In the genomic region with DNA sequence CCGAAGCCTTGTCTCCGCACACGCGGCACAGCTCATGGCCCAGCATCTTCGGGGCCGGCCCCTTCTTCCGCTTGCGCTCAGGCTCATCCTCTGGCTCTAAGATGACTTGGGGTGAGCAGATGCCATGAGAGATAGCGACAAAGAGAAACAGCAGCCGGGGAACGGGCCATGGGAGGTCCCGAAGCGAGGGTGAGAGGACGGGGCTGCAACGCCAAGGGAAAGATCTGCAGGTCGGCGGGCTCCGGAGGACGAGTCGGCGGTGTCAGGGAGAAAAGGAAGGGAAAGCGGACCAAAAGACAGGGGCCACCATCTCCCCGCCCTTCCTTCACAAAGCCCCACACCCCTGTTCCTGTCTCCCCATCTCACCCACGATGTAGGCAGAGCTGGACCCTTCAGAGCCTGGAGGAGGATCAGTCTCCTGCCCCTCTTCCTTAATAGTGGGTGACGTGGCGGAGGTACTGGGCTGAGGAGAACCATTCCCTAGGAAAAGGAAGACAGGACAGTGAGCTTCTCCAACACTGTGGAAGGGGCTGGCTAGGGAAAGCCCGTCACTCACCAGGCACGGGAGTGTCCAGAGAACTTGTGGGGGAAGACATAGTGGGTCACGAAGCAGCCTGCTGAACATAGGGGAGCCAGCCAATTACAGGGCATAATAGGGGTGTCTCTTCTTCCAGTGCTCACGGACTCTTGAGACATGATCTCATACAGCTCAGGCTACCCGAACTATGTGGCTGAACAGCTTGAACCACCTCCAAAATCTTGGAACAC, we compare ENCODE assay signal across 1 mouse cellular context.
TF ChIP-seq lines count a peak whose summit lies in the region.

No protein-coding gene starts in this region.

TF ChIP-seq in CH12.LX, 34 proteins besides CTCF, POLR2A, EP300 and RAD21:
- TF ChIP-seq MEF2A (IDR thresholded peaks at IDR 0.05; ENCODE audit: borderline replicate concordance, low read depth, low read length) (no peak), IRF4 (IDR thresholded peaks at IDR 0.05; ENCODE audit: low read depth, low read length) (no peak), USF1 (IDR thresholded peaks at IDR 0.05; ENCODE audit: low read depth, low read length) (no peak), MAX (IDR thresholded peaks at IDR 0.05; ENCODE audit: low read length) (no peak)
